Mouse (Mus musculus): ENCODE measurements around the gene Fgfr2.

DNA sequence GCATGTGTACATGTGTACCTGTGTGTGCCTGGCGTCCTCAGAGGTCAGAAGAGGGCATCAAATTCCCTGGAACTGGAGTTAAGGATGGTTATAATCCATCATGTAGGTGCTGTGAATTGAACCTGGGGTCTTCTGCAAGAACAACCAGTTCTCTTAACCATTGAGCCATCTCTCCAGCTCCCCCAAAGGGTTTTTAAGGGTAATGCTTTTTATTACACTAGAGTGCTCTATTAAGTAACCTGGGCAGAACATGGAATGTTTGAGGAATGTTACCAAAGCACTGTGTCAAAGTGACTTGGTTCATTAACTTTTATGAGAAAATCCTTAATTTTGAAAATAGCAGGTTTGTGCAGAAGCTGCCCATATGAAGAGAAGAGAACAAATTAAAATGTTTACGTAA lies 151.1 kb downstream of the Fgfr2 start:
- TF ChIP-seq MAFK (IDR thresholded peaks at IDR 0.05; ENCODE audit: insufficient read depth, low read depth, low read length) (no peak), ZC3H11A (IDR thresholded peaks at IDR 0.05; ENCODE audit: borderline replicate concordance, low read depth, low read length) (no peak)
